Mouse (Mus musculus) mouse embryonic stem cell (cell line): ENCODE measurements around the gene Sept5.

Source experiments
- in situ Hi-C, 2 experiments: fragments of 300-500 bp; cut with MboI; formaldehyde crosslinking; loops; 1 replicate in 1 of 2; 3 replicates in 1 of 2; pipeline ENCODE4 v1.14.3; 2019 to 2020; ENCODE audit warnings: low sequenced_read_pairs in 2 of 2, low pct_unique_long_range_greater_than_20kb in 1 of 2, mixed read lengths in 1 of 2; ENCODE audit not compliant: unreplicated experiment in 1 of 2

The Sept5 gene

GRCm38 (mm10) chr16:18636804-18637203, 7.0 kb upstream of the Sept5 start:
- in situ Hi-C loops: no loop called here

DNA sequence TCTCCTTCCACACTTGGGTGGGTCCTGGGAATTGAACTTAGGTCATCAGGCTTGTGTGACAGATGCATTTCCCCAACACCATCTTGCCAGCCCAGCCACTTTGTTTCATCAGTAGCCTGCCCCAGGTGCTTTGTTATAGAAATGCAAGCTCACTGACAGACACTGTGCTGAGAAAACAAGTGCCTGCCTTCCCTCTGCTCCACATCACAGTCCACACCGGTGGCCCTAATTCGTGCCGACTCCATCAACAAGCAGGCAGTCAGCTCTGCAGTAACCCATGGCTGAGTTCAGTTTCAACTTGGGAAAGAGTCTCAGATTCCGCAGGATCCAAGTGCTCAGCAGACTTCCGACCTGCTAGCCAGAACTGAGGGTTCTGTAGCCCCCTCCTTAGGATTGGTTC, 6.6 kb upstream of the Sept5 start:
- in situ Hi-C loops: no loop called here

- in situ Hi-C loops: no loop called here
These were observed 3.6 kb upstream of the Sept5 start for GRCm38 (mm10) chr16:18633333-18633732.

DNA sequence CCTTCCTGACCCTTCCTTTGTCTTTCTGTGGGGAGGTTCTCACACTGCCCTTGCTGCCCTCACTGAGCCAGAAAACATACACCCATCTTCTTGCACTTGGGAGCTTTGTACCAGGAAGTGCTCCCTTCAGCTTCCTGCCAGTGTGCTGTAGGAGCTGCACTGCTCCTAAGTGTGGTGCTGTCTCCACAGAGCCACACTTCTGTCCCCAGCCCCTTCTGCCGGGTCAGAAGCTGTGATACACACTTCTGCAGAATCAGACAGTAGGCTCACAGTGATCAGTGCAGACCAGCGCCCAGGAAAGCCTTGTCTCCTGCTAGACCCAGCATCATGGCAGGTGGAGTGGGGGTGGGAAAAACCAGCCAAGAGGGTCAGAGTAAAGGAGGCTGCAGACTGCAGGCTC, 3.1 kb upstream of the Sept5 start:
- in situ Hi-C loops: no loop called here

GRCm38 (mm10) chr16:18632059-18632458, 2.3 kb upstream of the Sept5 start:
- in situ Hi-C loops: no loop called here

GRCm38 (mm10) chr16:18631141-18631540, 1.4 kb upstream of the Sept5 start:
- in situ Hi-C loops: no loop called here

GRCm38 (mm10) chr16:18630291-18630690, 537 bp upstream of the Sept5 start:
- in situ Hi-C loops: no loop called here

DNA sequence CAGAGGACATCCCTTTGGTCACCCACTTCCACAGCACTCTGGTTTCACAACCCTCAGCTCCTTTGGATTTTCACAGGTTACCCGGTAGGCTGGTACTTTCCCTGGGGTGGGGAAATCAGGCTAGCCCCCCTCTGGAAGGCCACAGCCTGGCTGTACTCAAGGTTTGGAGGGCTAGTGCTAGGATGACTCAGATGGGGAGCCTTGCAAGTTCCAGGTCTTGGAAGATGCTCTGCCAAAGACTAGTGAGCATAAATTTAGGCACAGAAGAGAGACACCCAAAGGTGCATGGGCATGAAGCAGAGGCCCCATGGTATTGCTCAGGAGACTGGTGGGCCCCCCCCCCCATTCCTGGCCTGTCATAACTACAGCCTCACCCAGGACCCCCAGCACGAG, 810 bp downstream of the Sept5 start:
- in situ Hi-C loops: no loop called here

- in situ Hi-C loops: no loop called here
These were observed 1.4 kb downstream of the Sept5 start for GRCm38 (mm10) chr16:18628206-18628947.

DNA sequence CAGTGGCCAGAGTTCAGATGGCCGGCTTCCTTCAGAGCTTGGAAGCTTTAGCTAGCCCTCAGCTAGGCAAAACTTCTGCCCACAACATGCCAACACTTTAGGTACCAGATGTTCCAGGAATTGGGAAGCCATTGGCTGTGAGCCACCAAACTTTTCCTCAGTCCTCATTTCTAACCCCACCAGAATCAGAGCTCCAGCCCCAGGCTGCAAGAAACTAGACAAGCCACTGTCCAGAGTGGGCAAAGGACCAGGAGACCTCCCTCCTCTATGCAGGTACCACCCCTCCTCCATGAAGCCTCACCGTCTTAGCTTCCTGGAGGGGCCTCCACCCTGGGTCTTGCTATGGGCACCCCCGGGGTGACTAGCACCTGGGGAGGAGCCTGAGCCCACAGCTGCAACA, 2.6 kb downstream of the Sept5 start:
- in situ Hi-C loops: no loop called here

DNA sequence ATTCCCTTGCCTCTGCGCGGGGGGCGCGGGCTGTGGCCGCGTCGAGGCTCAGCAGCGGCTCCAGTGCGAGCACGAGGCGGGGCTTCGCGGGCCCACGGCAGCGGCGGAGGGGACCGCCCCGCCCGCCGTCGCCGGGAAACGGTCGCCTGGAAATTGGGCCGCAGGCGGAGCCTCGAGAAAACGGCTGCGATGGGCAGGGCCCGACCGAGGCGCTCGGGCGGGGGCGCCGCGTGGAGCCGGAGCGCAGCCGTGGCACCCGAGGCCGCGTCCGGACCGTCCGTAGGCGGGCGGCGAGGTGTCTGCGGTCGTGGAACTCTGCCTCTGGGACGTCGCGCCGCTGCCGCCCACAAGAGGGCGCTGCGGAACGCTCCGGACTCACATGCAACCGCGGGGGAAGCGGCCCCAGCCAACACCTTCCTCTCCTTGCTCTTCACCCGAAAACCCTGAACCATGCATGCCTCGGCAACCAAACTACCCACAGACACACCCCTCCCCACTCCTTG, 3.3 kb downstream of the Sept5 start, which contains the start of gene Gm49601:
Gene Gm49601, minus strand, starts transcription at position 52 of the 503 bp plus-strand sequence.
- in situ Hi-C loops: no loop called here

- in situ Hi-C loops: no loop called here
These were observed 3.9 kb downstream of the Sept5 start for GRCm38 (mm10) chr16:18625791-18626311.

DNA sequence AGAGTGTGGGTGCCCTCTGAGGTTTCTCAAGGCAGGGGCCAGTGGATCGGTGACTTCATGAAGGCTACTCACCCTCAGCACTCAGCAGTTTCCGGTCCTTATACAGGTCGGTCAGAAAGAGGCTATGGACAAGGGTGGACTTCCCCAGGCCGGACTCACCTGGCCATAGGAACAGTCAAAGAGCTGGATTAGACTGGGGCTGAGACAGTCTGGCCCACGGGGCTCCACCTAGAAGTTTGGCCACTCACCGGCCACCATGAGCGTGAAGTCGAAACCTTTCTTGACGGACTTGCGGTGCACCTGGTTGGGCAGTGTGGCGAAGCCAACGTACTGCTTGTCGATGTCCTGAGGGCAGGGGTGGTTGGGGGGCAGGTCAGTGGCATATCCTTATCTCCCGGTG, 4.7 kb downstream of the Sept5 start:
- in situ Hi-C loops: no loop called here

DNA sequence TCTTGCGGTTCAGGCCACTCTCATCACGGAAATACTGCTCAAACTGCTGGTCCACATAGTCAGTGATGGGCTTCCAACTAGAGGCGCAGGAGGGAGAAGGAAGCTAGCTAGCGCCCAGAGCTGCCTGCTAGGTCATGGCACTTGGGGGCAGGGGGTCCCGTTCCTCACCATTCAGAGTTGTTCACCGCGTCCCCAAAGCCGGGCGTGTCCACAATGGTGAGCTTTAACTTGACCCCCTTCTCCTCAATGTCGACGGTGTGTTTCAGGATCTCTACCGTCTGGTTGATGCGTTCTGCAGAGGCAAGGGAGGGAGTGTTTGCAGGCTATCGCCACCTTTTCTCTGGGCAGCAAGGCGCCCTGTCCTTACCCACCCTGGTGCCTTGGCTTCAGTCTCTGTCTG, 5.1 kb downstream of the Sept5 start:
- in situ Hi-C loops: loop anchor here in 1 of 2 experiments (5.0 kb wide), 1 partner anchor 42 kb away; no protein-coding TSS in a partner anchor

DNA sequence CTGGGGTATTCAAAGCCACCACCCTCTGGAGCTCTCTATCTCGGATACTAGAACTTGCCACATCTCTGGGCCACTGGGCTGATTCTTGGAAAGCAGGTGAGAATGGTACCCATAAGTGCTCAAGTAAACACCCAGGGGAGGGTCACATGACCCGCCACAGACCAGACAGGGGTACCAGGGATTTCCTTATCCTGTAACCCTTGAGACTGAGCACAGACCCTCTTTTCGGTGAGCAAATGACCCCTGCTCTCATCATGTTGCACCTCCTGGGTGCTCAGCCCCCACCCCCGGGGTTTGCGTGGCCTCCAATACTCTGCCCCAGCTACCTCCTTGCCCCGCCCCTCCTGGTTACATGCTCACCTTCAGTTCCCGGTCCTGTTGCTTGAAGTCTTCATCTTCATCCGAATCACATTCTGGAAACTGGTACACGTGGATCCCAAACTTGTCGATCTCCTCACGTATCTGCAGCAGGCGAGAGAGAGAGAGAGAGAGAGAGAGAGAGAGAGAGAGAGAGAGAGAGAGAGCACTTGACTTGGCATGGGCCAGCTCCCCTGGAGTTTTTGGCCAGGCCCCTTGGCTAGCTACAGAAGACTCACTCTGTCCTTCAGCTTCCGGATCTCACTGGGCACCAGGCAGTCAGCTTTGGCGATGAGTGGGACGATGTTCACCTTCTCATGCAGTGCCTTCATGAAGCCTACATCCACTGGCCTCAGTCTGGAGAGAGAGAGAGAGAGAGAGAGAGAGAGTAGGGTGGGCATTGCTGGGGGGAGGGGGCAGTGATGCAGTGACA, 5.8 kb downstream of the Sept5 start:
- in situ Hi-C loops: loop anchor here in 1 of 2 experiments (5.0 kb wide), 1 partner anchor 42 kb away; no protein-coding TSS in a partner anchor

DNA sequence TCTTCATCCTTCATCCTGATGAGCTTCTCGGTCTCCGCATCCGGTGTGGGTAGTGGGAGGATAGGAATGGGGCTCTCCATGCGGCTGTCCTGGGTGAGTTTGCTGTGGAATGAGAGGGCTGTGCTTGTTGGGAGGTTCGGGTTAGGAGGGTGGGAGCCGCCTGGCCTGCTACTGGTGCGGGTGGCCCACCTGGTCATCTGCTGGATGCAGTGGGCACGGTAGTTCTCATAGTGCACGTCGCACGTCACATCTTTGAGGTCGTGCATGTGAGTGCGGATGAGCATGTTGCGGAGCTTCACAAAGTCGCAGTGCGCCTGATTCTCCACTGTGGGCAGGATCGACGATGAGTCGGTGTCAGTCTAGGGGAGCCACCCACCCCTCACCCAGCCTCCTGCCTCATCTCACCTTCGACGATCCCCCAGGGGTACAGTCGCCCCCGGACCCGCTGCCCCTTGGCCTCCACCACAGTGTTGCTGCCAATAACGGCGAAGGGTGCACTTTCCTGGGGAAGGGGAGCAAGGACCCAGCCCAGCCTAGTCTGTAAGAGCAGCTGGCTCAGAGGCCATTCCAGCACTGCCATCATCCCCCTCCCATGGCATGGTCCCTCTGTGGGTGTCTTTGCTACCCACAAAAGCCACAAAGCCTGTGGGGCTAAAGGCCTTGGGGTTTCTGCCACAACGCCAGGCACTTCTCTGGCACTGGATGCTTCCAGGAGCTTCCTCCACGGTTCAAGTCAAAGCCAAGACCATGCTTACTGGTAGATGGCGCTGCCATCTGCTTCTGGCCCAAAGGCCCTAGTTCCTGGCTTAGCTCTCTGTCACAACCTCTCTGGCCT, 6.6 kb downstream of the Sept5 start:
- in situ Hi-C loops: loop anchor here in 1 of 2 experiments (5.0 kb wide), 1 partner anchor 41 kb away; no protein-coding TSS in a partner anchor

DNA sequence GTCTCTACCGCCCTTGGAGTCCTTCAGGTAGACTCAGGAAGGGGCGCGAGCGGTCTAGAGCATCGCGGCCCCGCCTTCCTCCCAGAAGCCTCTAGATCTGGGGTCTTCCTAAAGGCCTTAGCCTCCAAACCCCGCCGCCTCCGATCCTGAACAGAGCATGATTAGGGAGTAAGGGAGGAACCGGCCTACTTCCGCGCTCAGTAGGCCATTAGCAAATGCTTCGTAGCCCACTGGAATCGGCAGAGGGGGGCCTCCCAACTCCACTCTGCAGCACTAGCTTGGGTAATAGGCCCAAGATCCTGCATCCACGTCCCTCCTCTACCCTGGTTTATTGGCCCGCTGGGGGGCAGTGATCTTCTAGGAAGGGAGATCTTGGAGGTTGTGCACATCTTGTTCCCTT, 7.7 kb downstream of the Sept5 start, which contains the start of gene Gp1bb:
Gene Gp1bb, minus strand, starts transcription at position 385 of the 400 bp plus-strand sequence.
- in situ Hi-C loops: loop anchor here in 1 of 2 experiments (5.0 kb wide), 1 partner anchor 40 kb away; no protein-coding TSS in a partner anchor

DNA sequence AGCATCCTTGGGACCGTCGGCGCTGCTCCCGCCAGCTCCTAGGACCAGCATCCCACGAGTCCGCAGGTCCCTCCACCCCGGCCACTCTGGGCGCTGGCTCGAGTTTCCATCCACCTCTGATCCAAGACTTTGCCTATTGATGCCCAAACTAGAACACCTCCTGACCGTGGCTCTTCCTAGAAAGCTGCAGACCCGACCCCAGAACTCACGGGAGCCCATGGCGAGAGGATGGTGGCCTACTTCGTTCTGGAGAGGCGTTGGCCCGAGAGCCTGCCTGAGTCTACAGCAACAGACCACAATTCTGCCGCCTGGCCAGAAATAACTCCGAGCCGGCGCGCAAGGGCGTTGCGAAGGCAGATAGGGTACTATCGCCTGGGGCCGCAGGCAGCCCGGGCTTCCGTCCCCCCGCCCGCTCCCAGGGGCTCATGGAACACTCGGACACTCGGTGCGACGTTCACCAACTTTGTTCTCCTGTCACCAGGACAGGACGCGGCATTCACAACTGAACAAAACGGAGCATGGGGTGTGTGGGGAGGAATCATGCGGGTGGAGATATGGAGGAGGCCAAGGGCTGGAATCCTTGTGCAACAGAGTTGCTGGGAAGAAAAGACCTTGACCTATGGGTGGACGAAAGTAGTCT, 8.3 kb downstream of the Sept5 start:
- in situ Hi-C loops: loop anchor here in 1 of 2 experiments (5.0 kb wide), 1 partner anchor 39 kb away; no protein-coding TSS in a partner anchor
